Mouse (Mus musculus) cortical plate, adult 2 months (tissue): ENCODE results near the gene Abcc9.

ENCODE experiments used
- CTCF ChIP-seq: fragments of 200-500 bp; IDR thresholded peaks from 2 replicates; pipeline ENCODE4 v1.5.1; 2011; ENCODE audit warnings: mild to moderate bottlenecking, control low read depth, low read length; ENCODE audit not compliant: insufficient read depth; ENCODE audit errors: extremely low read depth
- POLR2A ChIP-seq: fragments of 200-500 bp; IDR thresholded peaks from 2 replicates; pipeline ENCODE4 v1.6.1; 2011; ENCODE audit warnings: mild to moderate bottlenecking, low read length, control low read depth; ENCODE audit not compliant: insufficient read depth; ENCODE audit errors: extremely low read depth

- no peak for TF ChIP-seq CTCF
- no peak for TF ChIP-seq POLR2A
Observed at GRCm38 (mm10) chr6:142570046-142570770, 131.9 kb downstream of the Abcc9 start.
